Mouse (Mus musculus): ENCODE measurements around the gene Lamtor3. TPM values are rescaled to one million over a fixed set of nuclear protein-coding genes. Genes with fewer than 3 reads are reported as not detected.

The Lamtor3 gene
- polyA plus RNA-seq, 1 experiment from 2014 or later, result 103 TPM

Other genes starting within 250 kb of the Lamtor3 start
- gene Gm21962, start 247.0 kb upstream of the Lamtor3 start, polyA plus RNA-seq (2016; fragmentation: Nextera tagmentation; extraction: Ambion mirVana), result not detected in 2 replicates
- 2,961 and 3,101 TPM in 2 replicates for gene H2afz, start 54.0 kb upstream of the Lamtor3 start, polyA plus RNA-seq (2016; fragmentation: Nextera tagmentation; extraction: Ambion mirVana)
- gene Dnajb14, start 50.8 kb upstream of the Lamtor3 start, polyA plus RNA-seq (2016; fragmentation: Nextera tagmentation; extraction: Ambion mirVana), result 10.9 and 11.2 TPM in 2 replicates
- gene Dapp1, start 63.0 kb downstream of the Lamtor3 start, polyA plus RNA-seq (2016; fragmentation: Nextera tagmentation; extraction: Ambion mirVana), result 3.8 and 5.5 TPM in 2 replicates
- 0.03 and 0.08 TPM in 2 replicates for gene 1110002E22Rik, start 146.5 kb downstream of the Lamtor3 start, polyA plus RNA-seq (2016; fragmentation: Nextera tagmentation; extraction: Ambion mirVana)
- gene Gm5105, start 148.9 kb downstream of the Lamtor3 start, polyA plus RNA-seq (2016; fragmentation: Nextera tagmentation; extraction: Ambion mirVana), result not detected in 2 replicates
- 13.7 and 14.5 TPM in 2 replicates for gene Trmt10a, start 224.9 kb downstream of the Lamtor3 start, polyA plus RNA-seq (2016; fragmentation: Nextera tagmentation; extraction: Ambion mirVana)
- 13.4 and 14.1 TPM in 2 replicates for gene Mttp, start 226.5 kb downstream of the Lamtor3 start, polyA plus RNA-seq (2016; fragmentation: Nextera tagmentation; extraction: Ambion mirVana)